In the genomic region with DNA sequence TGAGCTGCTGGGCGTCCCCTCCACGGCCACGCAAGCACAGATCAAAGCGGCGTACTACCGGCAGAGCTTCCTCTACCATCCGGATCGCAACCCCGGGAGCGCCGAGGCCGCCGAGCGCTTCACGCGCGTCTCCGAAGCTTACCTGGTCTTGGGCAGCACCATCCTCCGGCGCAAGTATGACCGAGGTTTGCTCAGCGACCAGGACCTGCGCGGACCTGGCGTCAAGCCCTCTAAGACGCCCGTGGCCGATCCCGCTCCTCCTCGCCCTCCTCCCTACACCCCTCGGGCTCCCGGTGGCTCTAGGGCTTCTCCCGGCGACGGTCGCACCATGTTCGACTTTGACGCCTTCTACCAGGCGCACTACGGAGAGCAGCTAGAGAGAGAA, we compare ENCODE assay signal across 8 mouse cellular contexts. TPM values are rescaled to one million over a fixed set of nuclear protein-coding genes. Genes with fewer than 3 reads are reported as not detected.
DNase-seq lines count a peak whose midpoint lies in the region; ATAC-seq and TF ChIP-seq lines count a peak whose summit lies in the region.

No protein-coding gene starts in this region.

- peak overlapping the region; percentile 93 for H3K9ac ChIP-seq in heart, adult 2 months (ENCODE audit: low read depth, low read length)
- H3K9ac ChIP-seq in CH12.LX (ENCODE audit: insufficient read depth, low read depth) = peak overlapping the region; percentile 71
- H3K9ac ChIP-seq in liver, embryonic 12.5 days = peak overlapping the region; percentile 91
- peak overlapping the region; percentile 84 for H3K9ac ChIP-seq in stomach, postnatal 0 days (ENCODE audit: low read length)

- H3K27ac ChIP-seq in heart, adult 2 months = peak overlapping the region; percentile 83
- H3K27ac ChIP-seq in CH12.LX (ENCODE audit: insufficient read depth, low read depth) = no peak overlapping the region
- peak overlapping the region; percentile 88 for H3K27ac ChIP-seq in forebrain, embryonic 10.5 days
- H3K27ac ChIP-seq in liver, embryonic 12.5 days = peak overlapping the region; percentile 79
- H3K27ac ChIP-seq in stomach, postnatal 0 days (replicated peaks) = peak overlapping the region; percentile 78

- TF ChIP-seq POLR2A in heart, adult 2 months (IDR thresholded peaks at IDR 0.05; ENCODE audit: insufficient read depth, low read depth, low read length) = no peak
- TF ChIP-seq POLR2A in CH12.LX (IDR thresholded peaks at IDR 0.05; ENCODE audit: low read depth, low read length) = no peak

- no peak for TF ChIP-seq CTCF in heart, adult 2 months (IDR thresholded peaks at IDR 0.05)
- TF ChIP-seq CTCF in CH12.LX (conservative IDR thresholded peaks at IDR 0.05 in 1 of 2, IDR thresholded peaks at IDR 0.05 in 1 of 2; ENCODE audit: low read depth in 2 of 2, low read length in 2 of 2) = no peak
- no peak for TF ChIP-seq CTCF in stomach, postnatal 0 days (IDR thresholded peaks at IDR 0.05; ENCODE audit: low read depth)

- H3K36me3 ChIP-seq in heart, adult 2 months (ENCODE audit: control insufficient read depth, insufficient read depth, low read length) = no peaks in the 10 kb centered on the region
- H3K36me3 ChIP-seq in CH12.LX (replicated peaks in 1 of 2; ENCODE audit: control insufficient read depth in 1 of 2, insufficient read depth in 1 of 2, low read length in 1 of 2) = peaks cover 23 to 57% of the 10 kb centered on the region in 2 experiments
- peaks cover 64% of the 10 kb centered on the region for H3K36me3 ChIP-seq in forebrain, embryonic 10.5 days (replicated peaks)
- peaks cover 53% of the 10 kb centered on the region for H3K36me3 ChIP-seq in liver, embryonic 12.5 days
- H3K36me3 ChIP-seq in stomach, postnatal 0 days (ENCODE audit: control insufficient read depth, insufficient read depth, low read length) = no peaks in the 10 kb centered on the region; the same call in 1 of the 2 replicates

- peaks cover 2% of the 10 kb centered on the region for H3K4me1 ChIP-seq in heart, adult 2 months (ENCODE audit: control insufficient read depth, insufficient read depth, low read length)
- H3K4me1 ChIP-seq in CH12.LX (ENCODE audit: control insufficient read depth in 1 of 2, insufficient read depth in 2 of 2) = peaks cover 11 to 25% of the 10 kb centered on the region in 2 experiments; a peak in 3 of 4 replicates
- H3K4me1 ChIP-seq in forebrain, embryonic 10.5 days = peaks cover 26% of the 10 kb centered on the region
- H3K4me1 ChIP-seq in liver, embryonic 12.5 days = peaks cover 34% of the 10 kb centered on the region
- no peaks in the 10 kb centered on the region for H3K4me1 ChIP-seq in stomach, postnatal 0 days (replicated peaks; ENCODE audit: control insufficient read depth, insufficient read depth)

- in situ Hi-C loops in CH12.LX (cut with MboI; ENCODE audit: low pct_ligation_motif_present, low pct_unique_long_range_greater_than_20kb, low sequenced_read_pairs) = no loop called here

- no peak for TF ChIP-seq EP300 in heart, adult 2 months (IDR thresholded peaks at IDR 0.05; ENCODE audit: insufficient read depth, low read depth, low read length)
- no peak for TF ChIP-seq EP300 in CH12.LX (IDR thresholded peaks at IDR 0.05; ENCODE audit: low read length)
- TF ChIP-seq EP300 in stomach, postnatal 0 days (optimal IDR thresholded peaks at IDR 0.05) = no peak

- H3K4me3 ChIP-seq in heart, adult 2 months = peak overlapping the region; percentile 85
- peak overlapping the region; percentile 85 to 96 (median 91) for H3K4me3 ChIP-seq in CH12.LX (replicated peaks in 1 of 3; ENCODE audit: low read depth in 2 of 3, low read length in 2 of 3, poor library complexity in 1 of 3)
- H3K4me3 ChIP-seq in forebrain, embryonic 10.5 days = peak overlapping the region; percentile 93
- H3K4me3 ChIP-seq in liver, embryonic 12.5 days = peak overlapping the region; percentile 93
- H3K4me3 ChIP-seq in stomach, postnatal 0 days (ENCODE audit: low read depth, low read length) = peak overlapping the region; percentile 91

- no peaks in the 10 kb centered on the region for H3K79me2 ChIP-seq in heart, adult 2 months (replicated peaks; ENCODE audit: control insufficient read depth, insufficient read depth, low read length)
- peaks cover 7% of the 10 kb centered on the region for H3K79me2 ChIP-seq in CH12.LX (replicated peaks; ENCODE audit: control insufficient read depth, extremely low read depth, insufficient read depth, poor library complexity, severe bottlenecking)

- dilution Hi-C loops in CH12.LX (cut with MboI; ENCODE audit: extremely low pct_ligation_motif_present, extremely low pct_unique_long_range_greater_than_20kb, low sequenced_read_pairs) = no loop called here

- peak overlapping the region; percentile 39 for H3K4me2 ChIP-seq in CH12.LX (ENCODE audit: insufficient read depth, low read depth, poor library complexity, severe bottlenecking)
- peak overlapping the region; percentile 98 for H3K4me2 ChIP-seq in liver, embryonic 12.5 days
- H3K4me2 ChIP-seq in stomach, postnatal 0 days (replicated peaks; ENCODE audit: low read depth) = peak overlapping the region; percentile 97

- peak; percentile 70 for ATAC-seq in liver, embryonic 12.5 days
- ATAC-seq in stomach, postnatal 0 days (ENCODE audit: low FRiP score, low TSS enrichment) = peak; percentile 61

- under 1% methylated on average over 40 of the region's 40 CpGs for WGBS in heart, adult 2 months
- under 1% methylated on average over 40 of the region's 40 CpGs for WGBS in forebrain, embryonic 10.5 days
- WGBS in liver, embryonic 12.5 days (ENCODE audit: insufficient replicate concordance) = under 1% methylated on average over 40 of the region's 40 CpGs
- WGBS in stomach, postnatal 0 days = under 1% methylated on average over 40 of the region's 40 CpGs

- H3K27me3 ChIP-seq in heart, adult 2 months (ENCODE audit: control insufficient read depth, insufficient read depth, low read length) = no peaks in the 10 kb centered on the region
- H3K27me3 ChIP-seq in CH12.LX (replicated peaks) = no peaks in the 10 kb centered on the region
- H3K27me3 ChIP-seq in forebrain, embryonic 10.5 days (ENCODE audit: poor library complexity, severe bottlenecking) = no peaks in the 10 kb centered on the region
- H3K27me3 ChIP-seq in liver, embryonic 12.5 days (replicated peaks) = no peaks in the 10 kb centered on the region
- H3K27me3 ChIP-seq in stomach, postnatal 0 days (ENCODE audit: control insufficient read depth, insufficient read depth, low read length) = no peaks in the 10 kb centered on the region

- DNase-seq in heart, adult 2 months = no peak
- no peak for DNase-seq in heart, postnatal 25 days (ENCODE audit: low spot score)
- DNase-seq in CH12.LX (ENCODE audit: extremely low read depth) = no peak
- DNase-seq in forebrain, embryonic 10.5 days (ENCODE audit: extremely low spot score, low spot score) = peak; percentile 29
- no peak for DNase-seq in stomach, postnatal 0 days (ENCODE audit: low spot score)
- DNase-seq in thymus, adult 18-20 months = no peak
- no peak for DNase-seq in layer of hippocampus, adult 11-12 months (ENCODE audit: low spot score)

- no peak for TF ChIP-seq RAD21 in CH12.LX (IDR thresholded peaks at IDR 0.05; ENCODE audit: low read depth, low read length)

- intact Hi-C loops in heart, adult 2 months (cut with DNase I) = loop anchor here (5.0 kb wide), 1 partner anchor 42 kb away; a partner anchor contains a TSS
- intact Hi-C loops in heart, postnatal 25 days (cut with DNase I) = loop anchor here (5.0 kb wide), 1 partner anchor 42 kb away; a partner anchor contains a TSS

- H3K9me3 ChIP-seq in CH12.LX (replicated peaks; ENCODE audit: low read length) = no peaks in the 10 kb centered on the region
- no peaks in the 10 kb centered on the region for H3K9me3 ChIP-seq in forebrain, embryonic 10.5 days
- no peaks in the 10 kb centered on the region for H3K9me3 ChIP-seq in liver, embryonic 12.5 days (replicated peaks)
- H3K9me3 ChIP-seq in stomach, postnatal 0 days (ENCODE audit: control insufficient read depth, low read length) = no peaks in the 10 kb centered on the region

RNA-seq across cellular contexts. Expression of a gene that starts 0.4 kb away (rescaled TPM):
- total RNA-seq in heart, adult 2 months (2021) = 10 to 100 TPM; 38.4 to 46.1 TPM
- 34.7 and 35.7 TPM in 2 replicates for polyA plus RNA-seq in heart, adult 2 months (2012; rRNA removed)
- 10 to 100 TPM; 35.9 to 37.0 TPM for total RNA-seq in heart, postnatal 25 days (2021)
- total RNA-seq in CH12.LX (2012; rRNA removed) (7.2 and 7.5 TPM in 2 replicates), CH12.LX (2014; rRNA removed) (4.1 and 4.9 TPM in 2 replicates)
- polyA plus RNA-seq in CH12.LX (2012; ENCODE audit: insufficient read length, low read depth) = 9.2 and 9.6 TPM in 2 replicates
- 25.0 and 26.1 TPM in 2 replicates for polyA plus RNA-seq in forebrain, embryonic 10.5 days (2016; fragmentation: Nextera tagmentation; extraction: Ambion mirVana)
- polyA plus RNA-seq in liver, embryonic 12.5 days (2016; fragmentation: Nextera tagmentation; extraction: Ambion mirVana) = 15.9 and 19.1 TPM in 2 replicates
- polyA plus RNA-seq in stomach, postnatal 0 days (2015; fragmentation: Nextera tagmentation; extraction: Ambion mirVana) = 24.3 and 26.1 TPM in 2 replicates

RNA-seq across cellular contexts. Expression of a gene that starts 0.4 kb away (rescaled TPM):
- 10 to 100 TPM; 20.5 to 21.1 TPM for total RNA-seq in heart, adult 2 months (2021)
- polyA plus RNA-seq in heart, adult 2 months (2012; rRNA removed) = 26.2 and 29.8 TPM in 2 replicates
- 10 to 100 TPM; 22.3 to 22.7 TPM for total RNA-seq in heart, postnatal 25 days (2021)
- total RNA-seq in CH12.LX (2012; rRNA removed) = 62.1 and 70.0 TPM in 2 replicates
- total RNA-seq in CH12.LX (2014; rRNA removed) = 60.7 and 79.1 TPM in 2 replicates
- 118 and 141 TPM in 2 replicates for polyA plus RNA-seq in CH12.LX (2012; ENCODE audit: insufficient read length, low read depth)
- polyA plus RNA-seq in forebrain, embryonic 10.5 days (2016; fragmentation: Nextera tagmentation; extraction: Ambion mirVana) = 172 and 176 TPM in 2 replicates
- polyA plus RNA-seq in liver, embryonic 12.5 days (2016; fragmentation: Nextera tagmentation; extraction: Ambion mirVana) = 97.8 and 104 TPM in 2 replicates
- 46.8 and 51.9 TPM in 2 replicates for polyA plus RNA-seq in stomach, postnatal 0 days (2015; fragmentation: Nextera tagmentation; extraction: Ambion mirVana)

RNA-seq across cellular contexts. Expression of a gene that starts 13.7 kb away (rescaled TPM):
- total RNA-seq in heart, adult 2 months (2021) = under 1 TPM; 0.52 to 0.57 TPM
- 0.61 and 0.72 TPM in 2 replicates for polyA plus RNA-seq in heart, adult 2 months (2012; rRNA removed)
- total RNA-seq in heart, postnatal 25 days (2021) = under 1 TPM; 0.53 to 0.60 TPM
- 0.64 and 0.80 TPM in 2 replicates for total RNA-seq in CH12.LX (2012; rRNA removed)
- 0.20 and 0.56 TPM in 2 replicates for total RNA-seq in CH12.LX (2014; rRNA removed)
- 0.40 TPM in 1 of 2 replicates, not detected in the other for polyA plus RNA-seq in CH12.LX (2012; ENCODE audit: insufficient read length, low read depth)
- 6.6 and 7.7 TPM in 2 replicates for polyA plus RNA-seq in forebrain, embryonic 10.5 days (2016; fragmentation: Nextera tagmentation; extraction: Ambion mirVana)
- polyA plus RNA-seq in liver, embryonic 12.5 days (2016; fragmentation: Nextera tagmentation; extraction: Ambion mirVana) = 1.2 and 1.3 TPM in 2 replicates
- polyA plus RNA-seq in stomach, postnatal 0 days (2015; fragmentation: Nextera tagmentation; extraction: Ambion mirVana) = 3.3 and 3.4 TPM in 2 replicates

RNA-seq across cellular contexts. Expression of a gene that starts 25.3 kb away (rescaled TPM):
- total RNA-seq in heart, adult 2 months (2021) = 10 to 100 TPM; 24.2 to 25.9 TPM
- polyA plus RNA-seq in heart, adult 2 months (2012; rRNA removed) = 47.1 and 49.0 TPM in 2 replicates
- total RNA-seq in heart, postnatal 25 days (2021) = 10 to 100 TPM; 25.3 to 25.5 TPM
- total RNA-seq in CH12.LX (2012; rRNA removed) (not detected in 2 replicates), CH12.LX (2014; rRNA removed) (not detected in 2 replicates)
- polyA plus RNA-seq in CH12.LX (2012; ENCODE audit: insufficient read length, low read depth) = not detected in 2 replicates
- polyA plus RNA-seq in forebrain, embryonic 10.5 days (2016; fragmentation: Nextera tagmentation; extraction: Ambion mirVana) = 4.0 and 4.1 TPM in 2 replicates
- polyA plus RNA-seq in liver, embryonic 12.5 days (2016; fragmentation: Nextera tagmentation; extraction: Ambion mirVana) = 11.6 and 12.2 TPM in 2 replicates
- 0.22 and 0.91 TPM in 2 replicates for polyA plus RNA-seq in stomach, postnatal 0 days (2015; fragmentation: Nextera tagmentation; extraction: Ambion mirVana)

RNA-seq across cellular contexts. Expression of a gene that starts 41.1 kb away (rescaled TPM):
- 1 to 10 TPM; 1.4 to 1.5 TPM for total RNA-seq in heart, adult 2 months (2021)
- 4.7 and 5.1 TPM in 2 replicates for polyA plus RNA-seq in heart, adult 2 months (2012; rRNA removed)
- total RNA-seq in heart, postnatal 25 days (2021) = 1 to 10 TPM; 2.2 to 2.3 TPM
- total RNA-seq in CH12.LX (2012; rRNA removed) (2.0 and 2.4 TPM in 2 replicates), CH12.LX (2014; rRNA removed) (0.81 and 1.1 TPM in 2 replicates)
- 3.0 and 3.3 TPM in 2 replicates for polyA plus RNA-seq in CH12.LX (2012; ENCODE audit: insufficient read length, low read depth)
- polyA plus RNA-seq in forebrain, embryonic 10.5 days (2016; fragmentation: Nextera tagmentation; extraction: Ambion mirVana) = 8.7 and 10.0 TPM in 2 replicates
- 2.7 and 2.8 TPM in 2 replicates for polyA plus RNA-seq in liver, embryonic 12.5 days (2016; fragmentation: Nextera tagmentation; extraction: Ambion mirVana)
- 5.3 TPM in 2 replicates for polyA plus RNA-seq in stomach, postnatal 0 days (2015; fragmentation: Nextera tagmentation; extraction: Ambion mirVana)

Comparison
In these comparisons a context has a peak if more than half of its experiments do, and no peak if none do; other contexts are left out.
1. H3K4me2 ChIP-seq: peak in every context shown above with its lines; median percentile 98 in liver, embryonic 12.5 days; 97 in stomach, postnatal 0 days; 39 in CH12.LX.